In genomic region chr3:98203282-98203681, GRCm38 (mm10) we compare ENCODE assay signal across 24 mouse cellular contexts. TPM values are rescaled to one million over a fixed set of nuclear protein-coding genes. Genes with fewer than 3 reads are reported as not detected.
"Had no signal": no experiment of that assay in that cellular context is flagged by ENCODE, and none has a peak within 500 bp of the region (broad histone marks: within the 10 kb centered on the region; RNA-seq: fewer than 3 reads in every experiment).

No protein-coding gene starts in this region.

- H3K27ac ChIP-seq: kidney, embryonic 15.5 days; limb, embryonic 13.5 days; liver, embryonic 14.5 days; midbrain, embryonic 13.5 days; neural tube, embryonic 15.5 days had no signal

- H3K4me3 ChIP-seq: kidney, embryonic 15.5 days; limb, embryonic 13.5 days; midbrain, embryonic 13.5 days; myocyte; neural tube, embryonic 15.5 days had no signal

- H3K27me3 ChIP-seq: kidney, embryonic 15.5 days; limb, embryonic 13.5 days; midbrain, embryonic 13.5 days; neural tube, embryonic 15.5 days had no signal

- H3K9me3 ChIP-seq: kidney, embryonic 15.5 days; limb, embryonic 13.5 days; midbrain, embryonic 13.5 days; neural tube, embryonic 15.5 days had no signal

- H3K4me1 ChIP-seq: midbrain, embryonic 13.5 days had no signal

- ATAC-seq: midbrain, embryonic 13.5 days had no signal

- DNase-seq: kidney, adult 2 months; kidney, postnatal 14 days; left cerebral cortex, postnatal 4 days; lung, adult 18-20 months; lung, postnatal 36 days; right cerebral cortex, postnatal 14 days; thymus, postnatal 4 days had no signal

- H3K36me3 ChIP-seq: kidney, embryonic 15.5 days; limb, embryonic 13.5 days; midbrain, embryonic 13.5 days; neural tube, embryonic 15.5 days had no signal

RNA-seq across cellular contexts. Expression of gene Reg4, which starts 18.7 kb away (rescaled TPM):
- total RNA-seq: layer of hippocampus, adult 8-10 months; layer of hippocampus, postnatal 14 days; left cerebral cortex, adult 18-20 months; left cerebral cortex, postnatal 10 days; left cerebral cortex, postnatal 4 days; megakaryocyte, adult 5-6 weeks had no signal
- polyA plus RNA-seq: kidney, adult 2 months; limb, embryonic 13.5 days; liver, adult 2 months; liver, embryonic 14.5 days; lung, embryonic 16.5 days; midbrain, embryonic 13.5 days; myocyte; neural tube, embryonic 11.5 days; neural tube, embryonic 15.5 days had no signal

RNA-seq across cellular contexts. Expression of gene Adam30, which starts 42.9 kb away (rescaled TPM):
- total RNA-seq: layer of hippocampus, postnatal 14 days; left cerebral cortex, adult 18-20 months; left cerebral cortex, postnatal 10 days; left cerebral cortex, postnatal 4 days; liver, adult 2 months had no signal
- polyA plus RNA-seq: kidney, adult 2 months; kidney, embryonic 15.5 days; large intestine, adult 2 months; limb, embryonic 13.5 days; liver, adult 2 months; liver, embryonic 14.5 days; lung, embryonic 16.5 days; midbrain, embryonic 13.5 days; myocyte; neural tube, embryonic 11.5 days; neural tube, embryonic 15.5 days; stomach, embryonic 16.5 days; thymus, postnatal 0 days had no signal
